Mouse (Mus musculus) kidney, postnatal 36 days (tissue): ENCODE measurements around the gene Fggy.

Source experiments
- DNase-seq, 2 experiments: peaks; one replicate each; pipeline ENCODE4 v3.0.0; 2021 to 2022; ENCODE audit warnings: mixed read lengths in 2 of 2

The Fggy gene

DNA sequence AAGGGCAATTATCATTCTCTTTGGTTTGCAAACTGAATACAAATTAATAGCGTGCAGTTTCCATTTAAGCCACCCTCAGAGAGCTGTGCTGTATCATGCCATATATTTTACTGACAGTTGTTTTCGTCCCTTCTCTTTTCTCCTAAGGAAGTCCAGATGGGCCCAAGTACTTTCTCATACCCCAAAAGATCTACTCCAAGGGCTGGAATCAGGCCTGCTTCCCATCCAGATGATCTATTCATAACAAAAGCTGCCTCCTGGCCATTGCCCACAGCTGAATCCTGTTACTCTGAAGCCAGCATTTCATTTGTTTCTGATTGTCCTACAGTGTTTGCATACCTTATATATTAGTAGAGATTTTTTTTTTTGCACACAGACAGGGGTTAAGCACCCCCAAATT, 231.6 kb downstream of the Fggy start:
- no peak for DNase-seq

DNA sequence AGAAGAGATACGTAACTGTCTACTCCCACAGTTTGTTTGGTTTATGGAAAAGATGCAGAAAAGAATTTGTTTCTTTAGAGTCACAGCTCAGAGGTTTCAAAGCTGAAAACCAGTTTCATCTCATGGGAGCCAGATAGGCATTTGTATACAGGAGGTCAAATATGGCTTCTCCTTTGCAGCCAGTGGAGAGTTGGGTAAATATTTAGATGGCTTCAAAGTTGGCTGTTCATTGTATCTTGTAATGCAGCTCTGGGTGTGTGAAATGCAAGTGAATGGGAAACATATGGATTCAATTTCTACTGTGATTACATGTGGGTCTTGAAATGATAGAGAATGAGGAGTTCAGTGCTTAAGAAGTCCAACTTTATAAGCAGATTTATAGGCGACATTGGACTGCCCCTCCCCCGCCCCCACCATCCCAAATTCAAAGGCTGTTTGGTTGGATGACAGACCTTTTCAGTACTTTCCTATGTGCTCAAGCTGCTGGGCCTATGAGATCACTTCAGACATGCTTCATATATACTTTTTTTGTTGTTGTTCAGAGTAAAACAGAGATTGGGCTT, 234.7 kb downstream of the Fggy start:
- no peak for DNase-seq

DNA sequence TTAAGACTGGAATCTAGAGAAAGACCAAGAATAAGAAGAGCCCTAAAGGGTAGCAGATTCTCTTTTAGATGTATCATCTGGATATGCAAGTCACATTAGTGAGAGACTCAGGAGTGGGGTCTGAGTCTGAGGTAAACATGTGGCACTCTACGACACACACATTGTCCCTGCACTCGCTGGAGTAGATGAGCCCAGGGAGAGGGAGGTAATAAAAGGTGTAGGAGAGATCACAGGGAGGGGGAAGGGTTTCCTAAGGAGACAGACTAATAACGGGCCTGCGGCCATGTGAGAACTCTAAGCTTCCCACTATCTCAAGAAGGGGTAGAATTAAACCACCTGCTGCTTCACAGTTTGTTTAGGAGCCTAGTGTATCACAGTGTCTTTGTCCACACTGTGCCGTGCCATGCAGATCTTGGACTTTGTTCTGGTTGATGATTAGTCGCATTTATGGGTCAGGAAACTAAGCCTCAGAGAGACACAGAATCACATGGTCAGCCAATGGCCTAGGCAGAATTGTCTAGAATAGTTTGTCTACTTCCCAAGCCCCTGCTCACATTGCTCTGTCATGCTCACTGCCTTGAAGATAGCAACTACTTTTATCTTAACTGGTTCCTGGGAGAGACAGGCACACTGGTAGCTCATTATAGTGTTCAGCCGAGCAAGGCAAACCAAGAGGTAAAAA, 236.5 kb downstream of the Fggy start:
- peak; percentile 61 to 84 for DNase-seq

DNA sequence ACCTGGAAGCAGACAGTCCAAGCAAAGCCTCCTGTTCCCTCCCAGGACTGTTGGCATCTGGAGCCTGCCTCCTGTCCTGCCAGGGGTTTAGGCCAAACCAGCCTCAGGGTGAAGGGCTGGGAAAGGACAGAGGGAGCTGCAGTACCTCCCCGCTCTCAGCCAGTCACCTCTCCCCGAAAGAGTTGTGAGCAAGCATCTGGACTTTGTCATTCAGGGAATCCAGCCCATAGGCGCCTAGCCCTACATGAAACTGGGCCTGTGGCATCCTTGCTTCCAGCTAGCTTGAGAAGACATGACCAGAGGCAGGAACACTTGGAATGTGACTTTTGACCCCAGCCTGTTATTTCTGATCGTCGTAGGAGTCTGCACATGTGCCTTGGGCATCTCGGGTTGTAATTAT, 237.3 kb downstream of the Fggy start:
- DNase-seq = peak; percentile 64 to 81

DNA sequence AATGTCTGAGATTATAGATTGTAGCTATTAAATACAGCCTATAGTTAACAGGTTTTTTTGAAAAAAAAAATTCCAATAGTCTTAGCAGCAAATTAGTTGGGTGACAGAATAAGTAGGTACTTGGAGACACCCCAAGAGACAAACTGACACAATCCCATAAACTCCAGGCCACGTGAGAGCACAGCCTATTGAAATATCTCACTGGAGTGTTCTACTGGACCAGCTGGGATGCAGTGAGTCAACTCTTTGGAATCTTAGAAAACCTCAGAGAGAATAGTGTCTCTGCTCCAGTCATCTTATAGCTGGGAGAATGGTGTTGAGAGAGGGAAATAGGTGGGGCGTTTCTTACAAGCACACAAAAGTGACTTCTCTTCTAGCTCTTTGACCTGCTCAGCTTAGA, 238.0 kb downstream of the Fggy start:
- no peak for DNase-seq

DNA sequence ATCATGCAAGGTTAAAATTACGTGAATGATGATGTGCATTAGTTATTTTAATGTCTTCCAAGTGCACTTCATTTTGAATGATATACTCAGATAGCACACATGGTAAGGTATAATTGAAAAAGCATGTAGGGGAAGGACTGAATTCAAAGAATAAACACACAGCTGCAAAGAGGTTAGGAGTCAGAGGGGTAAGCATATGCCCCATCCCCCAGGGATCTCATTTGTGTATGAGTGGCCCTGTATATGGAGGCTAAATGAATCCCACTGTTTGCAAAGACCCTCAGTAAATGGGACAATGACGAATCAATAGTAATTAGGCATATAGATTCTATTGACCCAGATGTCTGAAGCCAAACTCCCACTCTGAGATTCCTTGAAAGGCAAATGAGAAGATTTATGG, 262.3 kb downstream of the Fggy start:
- DNase-seq = no peak

DNA sequence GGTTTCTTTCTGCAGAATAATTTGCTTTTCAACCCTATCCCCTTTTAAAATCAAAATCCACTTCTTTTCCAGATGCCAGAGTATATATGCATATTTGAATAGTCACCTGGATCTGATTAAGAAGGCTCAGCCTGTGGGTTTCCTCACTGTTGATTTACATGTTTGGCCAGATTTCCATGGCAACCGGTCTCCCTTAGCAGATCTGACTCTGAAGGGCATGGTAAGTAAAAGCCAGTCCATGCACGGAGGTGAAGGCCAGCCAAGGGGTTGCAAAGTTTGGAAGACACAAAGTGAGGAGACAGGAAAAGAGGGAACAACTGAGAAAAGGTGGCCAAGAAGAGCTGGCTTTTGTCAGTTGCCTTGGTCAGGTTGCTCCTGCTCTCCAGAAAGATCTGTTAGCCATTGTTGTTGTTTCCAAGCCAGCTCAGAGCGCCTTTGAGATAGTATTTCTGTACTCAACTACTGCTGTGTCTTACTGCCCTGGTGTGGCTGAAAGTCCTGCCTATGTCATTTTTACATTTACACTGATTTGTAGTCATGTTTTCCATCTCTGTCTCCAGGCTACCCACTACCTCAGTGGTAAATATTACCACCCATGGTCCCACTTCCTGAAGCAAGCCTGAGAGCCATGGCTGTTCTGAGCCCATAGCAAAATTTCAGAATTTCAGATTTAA, 264.7 kb downstream of the Fggy start:
- DNase-seq = no peak

DNA sequence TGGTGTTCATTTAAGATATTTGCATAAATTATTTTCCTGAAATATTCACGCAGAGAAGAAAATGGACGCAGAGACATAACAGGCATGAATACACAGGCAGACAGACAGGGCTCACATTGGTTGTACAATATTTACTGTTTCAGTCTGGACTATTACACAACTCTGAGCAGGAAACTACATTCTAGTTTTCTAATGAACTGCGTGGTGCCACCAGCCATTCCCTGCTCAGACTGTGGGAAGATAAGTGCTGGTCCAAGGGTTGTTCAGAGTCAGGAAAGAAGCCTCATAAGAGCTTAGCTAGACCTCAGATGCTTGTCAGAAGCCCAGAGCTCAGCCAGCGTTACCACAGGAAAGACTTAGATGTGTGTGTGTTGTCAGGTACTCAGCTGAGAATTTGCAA, 270.9 kb downstream of the Fggy start:
- DNase-seq = no peak

DNA sequence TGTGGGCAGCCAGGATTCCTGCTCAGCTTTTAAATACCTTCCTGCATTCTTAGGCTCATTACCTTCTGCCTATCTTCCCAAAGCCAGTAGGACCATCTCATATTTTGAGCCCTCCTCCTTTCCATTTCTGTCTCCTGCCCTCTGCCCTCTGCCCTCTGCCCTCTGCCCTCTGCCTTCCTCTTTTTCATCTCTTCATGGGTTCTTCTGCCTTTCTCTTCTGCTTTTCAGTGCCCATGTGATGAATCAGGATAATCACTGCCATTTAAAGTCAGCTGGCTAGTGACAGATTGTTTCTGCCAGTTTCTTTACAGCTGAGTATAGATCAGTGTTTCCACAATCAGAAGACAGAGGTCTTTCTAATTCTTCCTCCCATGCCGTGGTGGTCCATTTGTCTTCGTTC, 273.0 kb downstream of the Fggy start:
- DNase-seq = no peak

DNA sequence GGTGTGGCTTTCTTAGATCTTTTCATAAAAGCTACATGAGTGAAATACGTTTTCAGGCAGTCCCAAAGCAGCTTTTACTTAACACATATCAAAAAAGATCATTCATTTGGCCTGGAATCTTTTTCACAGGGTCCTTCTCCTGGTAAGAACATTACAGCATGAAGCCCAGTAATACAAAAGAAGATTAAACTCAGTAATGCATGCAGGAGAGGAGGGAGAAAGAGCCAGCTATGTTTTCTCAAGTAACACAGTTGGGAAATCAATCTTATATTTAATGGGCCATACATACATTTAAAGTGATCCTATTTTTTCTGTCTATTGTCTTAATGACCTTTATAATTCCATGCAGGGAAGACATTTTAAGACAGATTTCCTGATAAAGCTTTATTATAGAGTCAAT, 282.6 kb downstream of the Fggy start:
- no peak for DNase-seq

DNA sequence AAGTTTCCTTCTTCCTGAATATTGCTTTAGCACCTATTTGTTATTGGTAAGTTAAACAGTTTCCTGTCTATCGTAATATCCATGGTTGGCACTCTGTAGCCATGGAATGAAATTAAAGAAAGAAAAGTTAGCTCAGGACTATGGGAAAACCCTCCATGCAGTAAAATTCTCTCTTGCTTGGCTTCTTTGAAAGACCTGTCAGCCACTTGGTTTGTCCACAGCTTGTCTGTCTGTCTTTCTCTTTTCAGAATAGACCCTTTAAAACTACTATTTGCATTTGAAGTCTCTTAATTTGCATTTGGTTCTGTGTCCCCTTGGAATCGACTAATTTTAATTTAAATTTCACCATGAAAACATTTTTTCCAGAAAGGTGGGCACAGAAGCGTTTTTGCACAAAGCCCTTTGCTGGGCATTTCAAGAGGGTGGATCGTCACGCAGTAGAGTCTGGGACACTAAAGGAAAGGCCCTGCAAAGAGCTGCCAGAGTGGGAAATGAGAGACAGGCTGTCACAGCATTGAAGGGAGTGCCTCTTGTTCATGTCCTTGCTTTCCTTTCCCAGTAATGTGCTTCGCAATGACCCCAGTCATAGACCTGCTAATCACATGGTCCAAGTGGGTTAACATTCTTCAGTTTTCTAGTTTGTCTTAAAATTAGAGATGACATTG, 283.2 kb downstream of the Fggy start:
- no peak for DNase-seq

DNA sequence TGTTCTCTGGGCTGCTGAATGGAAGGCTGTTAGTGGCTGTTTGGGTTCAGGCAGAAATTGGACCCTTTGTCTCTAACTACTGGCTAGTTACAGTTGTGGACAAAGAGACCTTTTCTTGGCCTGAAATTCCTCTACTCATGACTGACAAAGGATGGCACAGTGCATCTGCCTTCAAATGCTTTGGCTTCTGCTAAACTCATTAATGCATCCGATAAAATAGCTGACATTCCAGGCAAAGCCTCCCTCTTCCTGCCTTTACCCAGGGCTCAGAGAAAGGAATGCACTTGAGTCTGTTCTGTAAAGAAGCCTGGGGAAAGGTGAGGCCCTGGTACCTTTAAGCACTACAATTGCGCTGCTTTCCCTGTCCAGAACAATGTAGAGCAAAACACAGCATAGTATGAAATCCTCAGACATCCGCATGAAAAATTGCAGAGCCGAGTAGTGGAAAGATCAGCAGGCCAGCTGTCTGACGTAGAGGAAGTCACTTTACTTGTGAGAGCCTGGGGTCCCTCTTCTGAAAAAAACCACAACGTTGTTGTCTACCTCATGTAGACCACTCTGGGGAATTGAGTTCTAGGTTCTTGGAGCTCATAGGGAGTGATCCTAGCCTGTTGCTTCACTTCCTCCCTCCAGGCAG, 288.8 kb downstream of the Fggy start:
- no peak for DNase-seq

DNA sequence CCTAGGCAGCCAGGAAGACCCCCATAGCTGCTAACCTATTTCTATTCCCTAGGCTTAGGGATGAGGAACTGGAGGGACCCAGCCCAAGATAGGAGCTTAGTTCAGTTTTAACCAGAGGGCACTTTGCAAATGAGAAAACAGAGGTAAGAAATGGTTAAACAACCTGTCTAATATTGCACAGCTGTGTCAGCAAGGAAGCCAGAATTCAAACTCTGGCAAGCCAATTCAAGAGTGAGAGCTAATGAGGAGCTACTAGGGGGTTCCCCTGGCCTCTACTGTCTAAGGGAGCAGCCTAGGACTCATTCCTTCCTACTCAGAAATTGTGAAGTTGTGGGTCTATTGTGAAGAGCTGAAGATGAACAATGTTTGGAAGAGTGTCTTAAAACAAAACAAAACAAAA, 289.9 kb downstream of the Fggy start:
- DNase-seq = no peak

DNA sequence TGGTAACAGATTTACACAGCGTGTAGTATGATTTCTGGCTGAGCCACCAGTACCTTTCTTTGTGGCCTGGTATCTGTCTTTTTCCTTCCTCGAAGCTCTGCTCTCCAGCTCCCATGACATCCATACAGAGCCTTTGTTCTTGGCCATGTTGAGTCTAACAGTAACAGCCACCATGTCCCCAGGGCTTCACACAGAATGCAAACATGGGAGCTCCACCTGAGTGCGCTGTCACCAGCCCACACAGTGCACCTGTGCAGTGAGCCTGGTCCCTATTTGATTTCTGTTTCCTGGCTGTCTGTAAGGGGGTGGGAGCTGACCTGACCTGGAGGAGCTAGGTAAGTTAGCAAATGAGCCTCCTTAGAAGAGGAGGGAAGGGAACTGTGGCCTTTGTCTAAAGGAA, 290.4 kb downstream of the Fggy start:
- DNase-seq = no peak

DNA sequence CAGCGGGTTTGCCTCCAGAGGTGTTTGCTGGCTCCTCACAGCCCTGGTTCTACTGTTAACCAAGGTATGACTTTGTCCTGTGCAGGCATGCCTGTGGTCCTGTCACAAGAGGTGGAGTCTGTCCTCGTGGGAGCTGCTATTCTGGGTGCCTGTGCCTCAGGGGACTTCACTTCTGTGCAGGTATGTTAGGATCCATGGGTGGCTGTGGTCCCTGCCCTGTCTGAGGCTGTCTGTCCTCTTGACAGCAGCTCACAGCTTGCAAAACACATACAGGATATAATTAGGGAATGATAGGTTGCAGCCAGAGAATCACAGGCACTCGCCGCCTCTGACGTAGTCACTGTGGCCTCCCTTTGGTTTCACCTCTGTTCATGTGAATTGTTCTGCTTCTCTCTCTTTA, 292.2 kb downstream of the Fggy start:
- no peak for DNase-seq

DNA sequence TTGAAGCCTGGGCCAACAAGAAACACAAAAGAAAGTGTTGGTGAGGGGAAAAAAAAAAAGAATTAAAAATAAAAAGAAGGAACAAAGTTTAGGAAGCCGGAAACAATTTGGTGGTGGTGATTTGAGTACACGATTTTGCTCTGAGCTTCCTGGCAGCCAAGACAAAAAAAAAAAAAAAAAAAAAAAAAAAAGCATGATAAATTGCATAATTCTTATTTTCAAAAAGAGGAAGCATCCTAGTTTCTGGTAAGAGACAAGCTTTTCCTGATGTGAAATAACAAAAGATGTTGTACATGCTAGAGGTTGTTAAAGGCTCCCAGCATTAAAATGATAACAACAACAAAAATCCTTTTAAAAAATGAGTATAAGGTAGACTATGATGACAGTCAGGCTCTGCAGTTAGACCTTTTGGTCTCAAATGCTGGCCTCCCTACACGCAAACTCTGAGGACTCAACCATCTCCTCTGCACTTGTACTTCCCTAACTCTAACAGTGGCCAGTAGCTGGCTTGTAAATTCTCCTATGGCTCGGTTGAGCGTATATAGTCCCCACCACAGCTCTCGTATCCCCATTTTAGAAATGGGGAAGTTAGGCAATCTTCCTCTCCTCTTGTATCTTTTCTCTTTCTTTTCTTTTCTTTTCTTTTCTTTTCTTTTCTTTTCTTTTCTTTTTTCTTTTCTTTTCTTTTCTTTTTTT, 292.9 kb downstream of the Fggy start:
- DNase-seq = no peak

DNA sequence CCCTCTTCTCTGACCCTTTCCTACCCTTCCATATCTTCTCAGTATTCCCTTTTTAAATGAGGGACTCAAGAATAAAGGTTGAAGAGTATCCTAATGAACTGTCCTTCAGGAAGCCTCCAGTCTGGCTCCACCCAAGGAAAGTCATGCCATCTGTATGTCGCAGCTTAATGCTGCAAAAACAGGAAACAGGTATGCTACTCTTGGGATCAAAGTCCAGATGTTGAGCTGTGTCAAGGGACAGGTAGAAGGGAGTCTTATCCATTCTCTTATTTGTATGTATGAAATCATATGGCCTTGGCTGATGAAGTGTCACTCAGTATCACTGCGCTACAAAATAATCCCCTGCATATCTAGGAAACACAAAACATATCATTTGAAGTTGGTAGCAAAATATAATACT, 294.9 kb downstream of the Fggy start:
- DNase-seq = no peak

DNA sequence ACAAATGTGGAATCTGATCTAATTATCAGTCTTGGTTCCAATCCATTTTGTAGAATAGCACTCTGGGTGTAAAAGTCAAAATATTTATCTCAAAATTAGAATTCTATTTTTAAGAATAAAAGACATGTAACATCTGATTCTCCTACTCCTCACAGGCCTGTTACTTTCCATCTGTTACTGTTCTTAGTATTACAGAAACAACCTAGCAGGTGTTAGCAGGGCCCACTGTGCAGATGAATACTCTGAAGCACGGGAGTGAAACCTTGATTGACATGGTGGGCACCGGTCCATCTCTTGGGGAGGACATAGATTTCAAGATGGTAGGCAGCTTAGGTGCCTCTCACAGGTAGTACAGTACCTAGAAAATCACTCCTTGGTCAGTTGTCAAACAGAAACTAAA, 298.7 kb downstream of the Fggy start:
- DNase-seq = no peak

DNA sequence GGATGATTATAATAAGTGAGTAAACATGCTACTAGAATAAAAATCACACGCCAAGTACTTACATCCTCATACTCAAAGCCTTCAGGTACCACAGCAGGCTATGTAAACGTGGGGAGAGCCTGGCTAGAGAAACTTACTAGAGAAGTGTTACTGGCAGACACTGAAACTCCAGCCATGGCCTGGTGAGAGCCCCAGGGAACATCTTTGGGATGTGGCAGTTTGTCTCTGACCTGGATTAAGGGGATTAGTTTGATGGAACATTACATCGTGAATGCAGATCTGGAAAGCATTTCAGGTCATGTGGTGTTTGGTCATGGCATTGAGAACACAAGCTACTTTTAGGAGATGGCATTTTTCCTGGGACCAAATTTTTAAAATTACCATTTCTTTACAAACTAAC, 303.3 kb downstream of the Fggy start:
- DNase-seq = no peak

DNA sequence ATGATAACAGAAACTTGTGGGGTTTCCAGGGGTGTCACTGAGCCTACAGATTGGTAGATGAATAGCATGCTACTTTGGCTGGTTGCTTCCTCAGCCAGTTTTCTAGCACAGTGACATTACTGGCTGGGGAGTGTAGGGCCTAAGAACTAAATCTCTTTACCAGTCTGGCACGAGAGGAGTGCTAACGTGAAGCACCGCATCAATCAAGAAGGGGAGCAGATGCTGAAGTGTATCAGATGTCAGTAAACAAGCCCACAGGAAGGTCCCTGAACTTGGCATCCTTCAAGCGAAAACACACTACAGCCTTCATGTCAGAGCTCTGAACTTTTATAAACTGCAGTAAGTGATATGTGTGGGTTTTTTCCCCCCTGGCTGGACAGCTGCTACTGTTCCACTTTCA, 303.8 kb downstream of the Fggy start:
- DNase-seq = no peak

DNA sequence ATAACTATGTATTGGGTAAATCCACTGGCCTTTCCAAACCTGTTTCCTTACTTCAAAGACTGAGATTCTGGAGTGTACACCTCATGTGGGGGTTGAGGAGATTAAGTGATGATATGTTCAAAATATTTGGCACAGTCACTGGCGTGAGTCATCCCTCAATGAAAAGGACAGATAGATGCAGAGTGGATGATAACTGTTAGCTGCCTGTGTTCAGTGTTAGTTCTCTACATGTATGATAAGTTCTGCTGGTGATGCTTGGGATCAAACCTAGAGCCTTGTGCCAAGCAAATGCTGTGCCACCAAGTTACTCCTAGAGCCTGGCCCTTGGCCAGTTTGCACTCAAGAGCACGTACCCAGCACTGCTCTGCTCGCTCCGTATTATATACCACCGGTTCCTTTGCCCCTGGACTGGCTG, 304.4 kb downstream of the Fggy start:
- DNase-seq = peak; percentile 31 to 42

DNA sequence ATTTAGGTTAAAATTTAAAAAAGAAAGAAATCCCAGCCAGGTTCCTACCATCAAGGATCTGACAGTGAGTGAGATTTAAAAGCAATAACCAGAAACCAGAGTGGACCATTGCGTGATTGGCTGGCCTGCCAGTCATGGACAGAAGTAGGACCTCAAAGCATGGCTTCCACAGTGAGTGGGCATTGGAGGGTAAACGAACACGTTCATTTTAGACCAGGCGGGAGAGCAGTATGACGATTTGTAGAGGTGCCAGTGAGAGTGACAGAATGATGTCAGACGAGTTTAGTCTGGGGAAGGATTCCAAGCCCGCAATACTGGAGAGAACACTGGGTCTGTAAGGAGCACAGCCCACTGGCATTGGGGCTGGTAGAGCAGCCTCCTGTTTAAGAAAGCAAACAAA, 305.0 kb downstream of the Fggy start:
- DNase-seq = no peak
